Mouse (Mus musculus) stomach, adult 2 months (tissue): ENCODE results near the gene Slc6a4. TPM values are rescaled to one million over a fixed set of nuclear protein-coding genes. Genes with fewer than 3 reads are reported as not detected.

Experiments used
- polyA plus RNA-seq: library from polyadenylated mRNA; depleted of rRNA; stranded (reverse); fragments of >200 nt; gene quantifications from 2 replicates; pipeline ENCODE4 v1.2.3, GENCODE M21; 2012; rRNA removed

Gene Slc6a4
- polyA plus RNA-seq: 0.22 and 0.79 TPM in 2 replicates

DNA sequence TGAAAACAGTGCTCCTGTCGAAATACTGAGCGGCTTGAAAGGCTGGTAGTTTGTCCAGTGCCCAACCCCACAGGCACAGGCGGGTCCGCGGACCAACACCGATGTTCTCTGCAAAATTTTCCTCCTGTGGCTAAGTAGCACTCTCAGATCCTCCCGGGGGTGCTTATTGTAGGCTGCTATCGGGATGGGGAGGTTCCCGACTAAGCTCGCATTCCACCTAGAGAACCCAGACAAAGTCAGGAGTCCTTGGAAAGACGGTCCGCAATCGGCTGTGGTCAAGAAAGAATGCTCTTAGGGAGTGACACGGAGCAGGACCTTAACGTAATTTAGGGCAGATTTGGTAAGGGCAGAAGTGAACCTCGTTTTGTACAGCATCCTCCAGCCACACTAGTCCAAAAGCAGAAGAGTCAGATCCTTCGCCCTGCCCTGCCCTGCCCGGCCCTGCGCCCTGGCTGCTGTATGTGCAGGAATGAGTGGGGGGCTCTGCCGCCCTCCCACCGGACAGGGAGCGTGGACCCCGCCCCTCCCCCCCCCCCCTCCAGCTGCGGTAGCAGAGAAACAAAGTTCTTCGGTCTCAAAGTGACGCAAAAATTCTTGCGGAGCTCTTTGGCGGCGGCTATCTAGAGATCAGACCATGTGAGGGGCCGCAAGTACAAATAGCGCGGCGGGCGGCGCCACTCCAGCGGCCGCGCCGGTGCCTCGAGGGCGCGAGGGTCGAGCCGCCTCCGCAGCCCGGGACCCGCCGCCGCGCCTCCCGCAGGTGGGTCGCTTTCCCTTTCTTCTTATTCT lies at the start of gene Slc6a4:
Gene Slc6a4 (plus strand): TSS at position 688 of the 789 bp plus-strand sequence.

DNA sequence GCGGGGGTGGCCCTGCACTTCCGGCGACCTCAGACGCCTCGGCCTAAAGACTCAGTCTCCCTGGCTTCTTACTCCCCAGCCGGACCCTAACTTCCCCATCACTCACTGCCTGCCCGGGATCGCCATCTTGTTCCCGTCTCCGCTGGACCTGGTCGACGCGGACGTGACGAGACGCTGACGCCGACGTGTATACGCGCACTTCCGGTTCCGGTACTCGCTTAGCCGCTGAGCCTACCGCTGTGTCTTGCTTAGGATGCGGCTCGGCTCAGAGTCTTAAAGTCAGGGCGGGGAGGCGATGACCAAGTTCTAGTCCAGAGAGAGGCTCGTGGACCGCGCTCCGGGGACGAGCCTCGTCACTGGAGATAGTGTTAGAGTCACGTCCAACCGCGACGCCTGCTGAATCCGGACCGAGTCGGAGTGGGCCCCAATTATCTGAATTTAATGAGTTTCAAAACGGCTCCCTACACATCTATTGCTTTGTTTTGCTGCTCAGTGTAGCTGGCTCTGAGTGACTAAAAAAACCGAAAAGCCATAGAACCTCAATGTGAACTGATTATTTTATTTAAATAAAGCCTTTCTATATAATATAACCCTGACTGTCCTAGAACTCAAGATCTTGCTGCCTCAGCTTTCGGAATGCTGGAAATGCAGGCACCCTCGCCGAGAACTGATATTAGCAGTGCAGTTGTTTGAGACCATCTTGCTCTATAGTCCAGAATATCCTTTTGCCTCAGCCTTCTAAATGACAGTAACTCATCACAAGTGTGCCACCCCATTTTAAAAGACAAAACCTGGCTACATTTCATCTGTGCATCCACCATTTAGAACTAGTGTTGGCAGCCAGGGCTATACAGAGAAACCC lies 80.1 kb downstream of the Slc6a4 start, which contains the start of gene Nsrp1:
Gene Nsrp1 (minus strand): TSS at position 163 of the 862 bp plus-strand sequence.

Other genes with a start within 250 kb of the Slc6a4 start
- 4.6 and 5.7 TPM in 2 replicates for gene Gosr1, start 235.0 kb upstream of the Slc6a4 start, polyA plus RNA-seq
- gene Cpd, start 151.6 kb upstream of the Slc6a4 start, polyA plus RNA-seq: 18.0 and 21.8 TPM in 2 replicates
- 0.11 TPM in 1 of 2 replicates, not detected in the other for gene Tmigd1, start 96.4 kb upstream of the Slc6a4 start, polyA plus RNA-seq
- 3.6 and 4.1 TPM in 2 replicates for gene Blmh, start 73.8 kb upstream of the Slc6a4 start, polyA plus RNA-seq
- gene Nsrp1, start 79.8 kb downstream of the Slc6a4 start, polyA plus RNA-seq: 0.14 and 0.19 TPM in 2 replicates
- gene Efcab5, start 190.4 kb downstream of the Slc6a4 start, polyA plus RNA-seq: not detected in 2 replicates
- 1.1 and 1.4 TPM in 2 replicates for gene Ssh2, start 217.7 kb downstream of the Slc6a4 start, polyA plus RNA-seq